Mouse (Mus musculus) stomach, postnatal 0 days (tissue): ENCODE data around the gene Sprr2a3.
"Not testable (repeated sequence)": the region's sequence is repeated elsewhere in the genome, so short reads cannot be mapped to it uniquely, and the experiment has no call there.

Experiments
- CTCF ChIP-seq: IDR thresholded peaks from 2 replicates; pipeline ENCODE4 v1.5.1; 2016; ENCODE audit warnings: antibody characterized with exemption, low read depth, mild to moderate bottlenecking, moderate library complexity
- EP300 ChIP-seq: optimal IDR thresholded peaks from 2 replicates; pipeline ENCODE3; 2016; ENCODE audit warnings: antibody characterized with exemption

DNA sequence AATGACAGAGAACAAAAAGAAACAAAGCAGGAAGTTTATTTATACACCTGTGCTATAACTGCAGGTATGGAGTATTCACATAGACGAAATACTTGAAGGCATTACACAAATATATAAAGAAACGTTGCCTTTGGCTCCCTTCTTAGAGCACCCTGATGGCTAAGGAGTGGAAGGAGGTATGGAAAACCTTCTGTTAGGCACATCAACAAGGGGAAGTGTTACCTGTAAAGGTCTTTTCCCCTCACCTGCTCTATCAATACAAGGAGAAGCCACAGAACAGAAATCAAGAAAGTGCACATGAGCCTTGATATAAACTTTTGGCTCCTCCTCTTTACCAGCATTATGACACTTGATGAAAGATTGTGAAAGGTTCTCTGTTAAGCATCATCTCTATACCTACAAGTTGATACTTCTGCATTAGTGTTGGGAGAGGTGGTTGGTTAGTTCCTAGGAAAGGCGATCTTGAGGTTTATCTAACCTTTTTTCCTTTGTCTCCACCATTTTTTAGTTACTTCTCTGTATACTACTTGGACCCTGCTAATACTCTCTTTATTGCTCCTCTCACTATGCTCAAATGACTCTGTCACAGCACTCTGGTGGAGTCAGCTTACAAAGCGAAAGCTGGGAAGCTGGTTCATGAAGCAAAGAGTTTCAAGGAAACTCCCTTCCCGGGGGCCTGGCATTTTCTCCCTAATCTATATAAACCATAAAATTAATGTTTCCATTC, 48.6 kb upstream of the Sprr2a3 start:
- TF ChIP-seq CTCF, EP300: not testable (repeated sequence)
